Mouse (Mus musculus) embryo, embryonic 9.5 days (tissue): ENCODE results near the gene Thrsp.

ENCODE experiments used
- DNase-seq: peaks from one replicate; pipeline ENCODE4 v3.0.0-alpha.2; 2017; ENCODE audit errors: extremely low spot score

Gene Thrsp

GRCm38 (mm10) chr7:97375906-97376305 is 41.6 kb downstream of the Thrsp start:
- DNase-seq: no peak

GRCm38 (mm10) chr7:97375101-97375500 is 42.4 kb downstream of the Thrsp start:
- DNase-seq: no peak

GRCm38 (mm10) chr7:97365887-97366286 is 51.6 kb downstream of the Thrsp start:
- no peak for DNase-seq
